Mouse (Mus musculus): ENCODE data around the gene Slx4.

Gene Slx4

DNA sequence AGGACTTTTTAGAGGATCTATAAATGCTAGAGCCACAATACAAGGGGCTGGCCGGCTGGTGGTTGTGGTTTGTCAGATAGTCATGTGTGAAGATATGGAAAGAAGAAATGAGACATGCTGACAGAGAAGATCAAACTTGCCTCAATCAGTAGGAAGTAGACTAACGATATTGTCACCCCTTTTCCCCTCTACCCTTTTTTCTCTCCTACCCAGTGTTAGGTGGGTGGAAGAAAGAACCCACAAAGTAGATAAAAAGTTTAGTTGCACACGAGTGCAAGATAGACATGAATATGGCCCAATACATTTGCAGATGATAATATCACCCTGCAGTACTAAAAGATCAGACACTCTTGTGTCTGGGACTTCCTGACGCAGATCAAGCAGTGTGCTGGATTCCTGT, 15.2 kb downstream of the Slx4 start:
- DNase-seq = no peak

- DNase-seq = no peak
These were observed 20.3 kb downstream of the Slx4 start for GRCm38 (mm10) chr16:3983146-3983700.

GRCm38 (mm10) chr16:3982173-3982572, 21.4 kb downstream of the Slx4 start:
- no peak for DNase-seq

- DNase-seq = no peak
These were observed 26.9 kb downstream of the Slx4 start for GRCm38 (mm10) chr16:3976712-3977111.

DNA sequence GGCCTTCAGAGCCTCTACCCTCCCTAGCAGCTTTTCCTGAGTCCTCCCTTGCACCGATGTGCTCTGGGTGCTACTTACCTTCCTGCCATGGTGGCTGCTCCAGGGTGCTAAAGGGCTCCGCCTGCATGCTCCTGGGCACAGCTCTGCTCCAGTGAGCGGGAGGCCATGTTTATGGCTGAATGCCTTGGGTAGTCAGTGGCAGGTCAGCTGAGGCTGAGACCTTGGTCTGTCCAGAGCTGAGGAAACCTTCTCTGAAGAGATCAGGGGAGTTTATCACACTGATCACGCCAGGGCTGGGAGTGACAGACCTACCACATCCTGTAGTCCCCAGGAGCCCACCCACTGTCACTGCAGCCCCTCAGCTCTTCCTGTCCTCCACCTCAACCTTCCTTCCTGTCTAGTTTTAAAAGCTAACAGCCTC, 27.3 kb downstream of the Slx4 start, which contains the start of gene Nlrc3:
Gene Nlrc3 (minus strand): TSS at position 382 of the 421 bp plus-strand sequence.
- no peak for DNase-seq

DNA sequence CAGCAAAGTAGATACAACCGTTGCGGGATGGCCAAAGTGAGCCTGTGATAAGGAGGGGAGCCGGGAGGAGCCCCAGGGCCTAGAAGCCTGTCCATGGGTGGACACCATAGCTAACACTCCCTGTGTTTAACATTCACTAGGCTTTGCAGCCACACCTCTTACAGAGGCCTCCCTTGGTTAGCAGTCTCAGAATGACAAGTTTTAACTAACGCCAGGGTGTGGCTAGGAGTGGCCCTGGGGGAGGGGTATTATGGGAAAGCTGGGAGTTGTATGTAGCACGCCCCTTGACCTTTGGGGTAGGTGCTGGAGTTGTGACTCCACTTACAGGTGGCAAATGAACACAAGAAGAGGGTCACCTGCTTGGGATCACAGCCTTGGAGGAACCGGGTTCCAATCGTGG, 27.9 kb downstream of the Slx4 start:
- no peak for DNase-seq

DNA sequence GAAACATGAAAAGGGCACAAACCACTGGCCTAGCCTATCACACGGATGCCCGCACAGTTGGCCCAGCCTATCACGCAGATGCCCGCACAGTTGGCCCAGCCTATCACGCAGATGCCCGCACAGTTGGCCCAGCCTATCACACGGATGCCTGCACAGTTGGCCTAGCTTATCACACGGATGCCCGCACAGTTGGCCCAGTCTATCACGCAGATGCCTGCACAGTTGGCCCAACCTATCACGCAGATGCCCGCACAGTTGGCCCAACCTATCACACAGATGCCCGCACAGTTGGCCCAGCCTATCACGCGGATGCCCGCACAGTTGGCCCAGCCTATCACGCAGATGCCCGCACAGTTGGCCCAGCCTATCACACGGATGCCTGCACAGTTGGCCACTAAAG, 29.1 kb downstream of the Slx4 start:
- DNase-seq = peak; percentile 37

DNA sequence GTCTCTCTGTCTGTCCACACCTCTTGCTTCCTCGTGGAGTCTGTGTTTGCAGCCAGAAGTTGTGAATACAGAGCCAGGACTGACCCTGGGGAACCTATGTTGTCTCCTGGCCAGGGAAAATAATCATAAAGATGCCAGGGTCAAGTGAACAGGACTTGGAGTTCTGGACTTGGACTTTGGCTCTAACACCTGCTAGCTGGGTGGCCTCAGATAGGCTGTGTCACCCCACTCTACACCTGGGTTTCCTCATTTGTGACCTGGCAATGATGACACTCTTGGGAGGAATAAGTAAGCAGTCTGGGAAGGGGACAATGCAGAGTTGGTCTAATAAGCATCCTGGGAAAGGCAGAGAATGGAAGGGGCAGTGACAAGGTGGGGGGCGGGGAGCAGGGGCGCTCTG, 38.0 kb downstream of the Slx4 start:
- DNase-seq = no peak

GRCm38 (mm10) chr16:3964990-3965389, 38.6 kb downstream of the Slx4 start:
- DNase-seq = peak; percentile 58

DNA sequence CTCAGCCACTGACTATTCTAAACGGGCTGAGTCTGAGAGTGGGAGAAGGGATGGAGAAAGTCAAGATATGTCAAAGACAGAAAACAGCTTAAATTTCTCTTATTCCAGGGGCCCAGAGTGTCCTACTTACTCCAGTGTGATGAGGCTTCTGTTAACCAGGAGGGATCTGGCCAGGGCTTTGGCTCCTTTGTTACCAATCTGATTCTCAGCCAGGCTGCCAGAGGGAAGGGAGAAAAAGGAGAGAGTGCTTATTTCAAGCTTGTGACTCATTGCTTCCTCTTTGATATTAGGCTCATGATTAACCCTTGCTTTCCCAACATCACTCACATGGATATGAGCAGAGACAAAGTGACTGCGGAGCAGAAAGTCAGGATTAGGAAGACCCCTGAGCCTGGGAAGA, 44.3 kb downstream of the Slx4 start:
- peak; percentile 64 for DNase-seq

DNA sequence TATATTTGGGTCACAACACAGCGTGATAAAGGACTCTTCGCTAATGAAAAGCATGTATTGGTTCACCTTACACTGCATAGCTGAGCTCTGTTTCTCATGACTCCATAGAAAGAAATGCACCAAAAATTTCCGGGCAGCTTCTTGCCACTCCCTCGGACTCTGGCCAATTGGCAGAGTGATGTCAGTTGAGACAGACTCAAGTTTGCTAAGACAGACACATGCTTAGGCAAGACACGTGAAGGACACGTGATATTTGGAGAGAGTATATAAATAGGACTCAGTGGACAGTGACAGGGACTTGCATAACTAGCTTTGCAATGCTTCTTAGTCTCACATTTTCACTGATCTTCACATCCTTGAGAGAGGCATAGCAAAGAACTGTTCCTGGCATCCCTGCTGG, 47.2 kb downstream of the Slx4 start:
- peak; percentile 73 for DNase-seq

- no peak for DNase-seq
These were observed 52.4 kb downstream of the Slx4 start for GRCm38 (mm10) chr16:3951141-3951540.

DNA sequence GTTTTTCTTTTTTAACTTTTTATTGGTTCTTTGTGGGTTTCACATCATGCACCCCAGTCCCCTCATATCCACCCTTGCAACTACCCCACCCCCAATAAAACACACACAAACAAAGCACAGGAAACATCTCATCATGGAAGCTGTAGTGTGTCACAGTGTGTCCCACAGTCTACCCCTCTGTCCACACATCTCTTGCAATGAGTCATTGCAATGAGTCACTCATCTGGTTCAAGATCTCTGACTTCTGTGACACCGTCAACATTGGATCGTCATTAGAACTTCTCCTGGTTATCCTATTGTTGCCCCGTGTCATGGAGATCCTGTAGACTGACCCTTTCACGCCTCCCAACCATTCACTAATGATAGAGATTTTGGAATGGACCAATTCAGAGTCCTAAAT, 68.9 kb downstream of the Slx4 start:
- DNase-seq = no peak

- DNase-seq = no peak
These were observed 69.5 kb downstream of the Slx4 start for GRCm38 (mm10) chr16:3934091-3934490.

DNA sequence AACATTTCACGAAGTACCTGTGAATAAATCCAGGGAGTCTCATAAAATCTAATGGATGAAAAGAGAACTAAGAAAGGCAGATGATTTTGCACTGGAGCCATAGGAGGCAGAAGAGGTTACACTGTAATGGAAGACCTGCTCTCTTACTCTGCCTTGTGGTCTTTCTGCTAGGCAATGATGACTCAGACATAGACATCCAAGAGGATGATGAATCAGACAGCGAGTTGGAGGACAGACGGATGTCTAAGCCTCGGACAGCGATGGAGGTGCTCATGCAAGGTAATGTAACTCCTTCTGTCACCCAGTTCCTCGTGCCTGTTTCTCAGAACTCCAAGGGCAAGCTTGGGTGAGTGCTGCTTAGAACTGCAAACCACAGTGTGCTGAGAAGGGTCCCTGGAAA, 70.0 kb downstream of the Slx4 start:
- no peak for DNase-seq

DNA sequence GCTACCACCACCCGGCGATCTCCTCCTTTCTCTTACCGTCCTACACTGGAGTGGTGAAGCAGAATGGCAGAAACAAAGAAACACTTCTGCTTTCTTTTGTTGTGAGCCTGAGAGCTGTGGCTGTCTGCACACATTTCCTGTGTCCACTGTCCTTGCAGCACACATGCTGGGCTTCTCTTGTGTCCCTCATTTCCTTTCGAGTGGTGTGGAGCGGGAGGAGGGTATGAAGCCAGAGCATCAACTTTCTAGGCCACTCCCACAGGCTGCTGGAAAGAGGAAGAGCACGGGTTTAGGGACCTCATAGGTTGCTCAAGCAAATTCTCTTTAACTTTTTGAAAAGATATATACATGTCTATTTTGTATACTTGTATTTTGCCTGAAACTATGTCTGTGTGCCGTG, 74.4 kb downstream of the Slx4 start:
- no peak for DNase-seq
